In the genomic region with DNA sequence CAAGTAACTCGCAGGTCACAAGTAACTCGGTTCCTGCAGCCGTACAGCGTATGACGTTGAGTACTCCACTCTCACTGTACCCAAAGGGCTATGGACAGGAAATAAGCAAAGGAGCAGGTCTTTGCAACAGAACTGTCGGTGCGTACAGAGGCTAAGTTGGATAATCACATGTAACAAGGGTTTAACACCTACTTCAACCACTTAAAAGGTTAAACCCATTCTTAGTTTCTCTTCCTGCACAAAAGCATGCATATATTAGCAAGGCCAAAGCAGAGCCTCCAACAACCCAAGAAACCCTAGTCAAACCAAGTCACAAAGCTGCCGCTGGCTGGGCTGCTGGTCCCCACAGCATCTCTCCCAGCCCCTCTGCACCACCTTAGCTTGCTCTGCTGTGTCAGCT, we compare ENCODE assay signal across 13 mouse cellular contexts. TPM values are rescaled to one million over a fixed set of nuclear protein-coding genes. Genes with fewer than 3 reads are reported as not detected.
DNase-seq lines count a peak whose midpoint lies in the region; ATAC-seq and TF ChIP-seq lines count a peak whose summit lies in the region.
"Had no signal": no experiment of that assay in that cellular context is flagged by ENCODE, and none has a peak within 500 bp of the region (broad histone marks: within the 10 kb centered on the region; RNA-seq: fewer than 3 reads in every experiment).

No protein-coding gene starts in this region.

- H3K36me3 ChIP-seq in neural tube, embryonic 12.5 days, result peaks cover 26% of the 10 kb centered on the region
- peaks cover 25% of the 10 kb centered on the region for H3K36me3 ChIP-seq in embryonic facial prominence, embryonic 12.5 days
- H3K36me3 ChIP-seq in limb, embryonic 13.5 days, result peaks cover 28% of the 10 kb centered on the region
- H3K36me3 ChIP-seq in small intestine, adult 2 months (ENCODE audit: control insufficient read depth, insufficient read depth, low read length), result peaks cover 13% of the 10 kb centered on the region
- H3K36me3 ChIP-seq in intestine, embryonic 15.5 days, result no peaks in the 10 kb centered on the region

- 97% methylated on average over 8 of the region's 8 CpGs for WGBS in neural tube, embryonic 12.5 days
- 88% methylated on average over 8 of the region's 8 CpGs for WGBS in embryonic facial prominence, embryonic 12.5 days
- 87% methylated on average over 8 of the region's 8 CpGs for WGBS in limb, embryonic 13.5 days
- WGBS in small intestine, adult 2 months, result 84% methylated on average over 8 of the region's 8 CpGs
- WGBS in intestine, embryonic 15.5 days, result 90% methylated on average over 8 of the region's 8 CpGs

- H3K9ac ChIP-seq in neural tube, embryonic 12.5 days, result no peak overlapping the region
- H3K9ac ChIP-seq in embryonic facial prominence, embryonic 12.5 days, result no peak overlapping the region
- H3K9ac ChIP-seq in limb, embryonic 13.5 days, result no peak overlapping the region
- no peak overlapping the region for H3K9ac ChIP-seq in intestine, embryonic 15.5 days

- intact Hi-C loops in left cerebral cortex, postnatal 10 days (cut with DNase I), result no loop called here

- no peak for DNase-seq in neural tube, embryonic 10.5 days (ENCODE audit: extremely low spot score, low spot score)
- no peak for DNase-seq in left cerebral cortex, postnatal 10 days (ENCODE audit: extremely low spot score in 1 of 2, low spot score in 2 of 2)
- DNase-seq: adrenal gland, adult 2 months; cerebellum, adult 11 months; kidney, adult 8-10 months; layer of hippocampus, postnatal 36 days had no signal

- H3K9me3 ChIP-seq in neural tube, embryonic 12.5 days, result no peaks in the 10 kb centered on the region
- no peaks in the 10 kb centered on the region for H3K9me3 ChIP-seq in embryonic facial prominence, embryonic 12.5 days
- H3K9me3 ChIP-seq in limb, embryonic 13.5 days, result no peaks in the 10 kb centered on the region
- no peaks in the 10 kb centered on the region for H3K9me3 ChIP-seq in intestine, embryonic 15.5 days
- H3K9me3 ChIP-seq: heart, embryonic 13.5 days had no signal

- H3K4me1 ChIP-seq in neural tube, embryonic 12.5 days, result peaks cover 17% of the 10 kb centered on the region
- peaks cover 13% of the 10 kb centered on the region for H3K4me1 ChIP-seq in embryonic facial prominence, embryonic 12.5 days
- peaks cover 14% of the 10 kb centered on the region for H3K4me1 ChIP-seq in limb, embryonic 13.5 days
- peaks cover 8% of the 10 kb centered on the region for H3K4me1 ChIP-seq in small intestine, adult 2 months (ENCODE audit: control insufficient read depth, insufficient read depth, insufficient read length, low read length)
- peaks cover 4% of the 10 kb centered on the region; the same call in 1 of the 2 replicates for H3K4me1 ChIP-seq in intestine, embryonic 15.5 days (replicated peaks)

- no peak for TF ChIP-seq POLR2A in small intestine, adult 2 months (IDR thresholded peaks at IDR 0.05; ENCODE audit: low read depth, low read length)

- no peak overlapping the region for H3K27ac ChIP-seq in neural tube, embryonic 12.5 days
- no peak overlapping the region for H3K27ac ChIP-seq in embryonic facial prominence, embryonic 12.5 days
- H3K27ac ChIP-seq in limb, embryonic 13.5 days, result no peak overlapping the region
- H3K27ac ChIP-seq in small intestine, adult 2 months (ENCODE audit: insufficient read depth, low read depth, low read length), result peak overlapping the region; percentile 47
- H3K27ac ChIP-seq in intestine, embryonic 15.5 days, result no peak overlapping the region
- H3K27ac ChIP-seq: heart, embryonic 13.5 days had no signal

- peak overlapping the region; percentile 90 for H3K4me2 ChIP-seq in neural tube, embryonic 12.5 days (replicated peaks)
- H3K4me2 ChIP-seq in embryonic facial prominence, embryonic 12.5 days (replicated peaks), result peak overlapping the region; percentile 70
- H3K4me2 ChIP-seq in limb, embryonic 13.5 days (replicated peaks), result peak overlapping the region; percentile 90; the same call in 1 of the 2 replicates
- H3K4me2 ChIP-seq in intestine, embryonic 15.5 days (replicated peaks), result no peak overlapping the region

- no peak overlapping the region for H3K4me3 ChIP-seq in neural tube, embryonic 12.5 days
- H3K4me3 ChIP-seq in embryonic facial prominence, embryonic 12.5 days, result no peak overlapping the region
- peak overlapping the region; percentile 14 for H3K4me3 ChIP-seq in limb, embryonic 13.5 days
- peak overlapping the region; percentile 35 for H3K4me3 ChIP-seq in small intestine, adult 2 months (ENCODE audit: low read depth, low read length)
- H3K4me3 ChIP-seq in intestine, embryonic 15.5 days (replicated peaks), result no peak overlapping the region
- H3K4me3 ChIP-seq: megakaryocyte, embryonic 14.5 days had no signal

- no peak for TF ChIP-seq CTCF in small intestine, adult 2 months (IDR thresholded peaks at IDR 0.05; ENCODE audit: extremely low read depth, insufficient read length, insufficient replicate concordance, low read depth, low read length)

- ATAC-seq in neural tube, embryonic 12.5 days (ENCODE audit: low FRiP score, low read depth), result no peak
- no peak for ATAC-seq in embryonic facial prominence, embryonic 12.5 days (ENCODE audit: insufficient number of reproducible peaks, insufficient read depth, low FRiP score, low TSS enrichment)
- ATAC-seq in limb, embryonic 13.5 days (ENCODE audit: low FRiP score, low read depth), result no peak
- no peak for ATAC-seq in intestine, embryonic 15.5 days

- no peaks in the 10 kb centered on the region for H3K27me3 ChIP-seq in neural tube, embryonic 12.5 days (replicated peaks)
- H3K27me3 ChIP-seq in embryonic facial prominence, embryonic 12.5 days, result no peaks in the 10 kb centered on the region
- no peaks in the 10 kb centered on the region for H3K27me3 ChIP-seq in limb, embryonic 13.5 days
- no peaks in the 10 kb centered on the region for H3K27me3 ChIP-seq in small intestine, adult 2 months (ENCODE audit: control insufficient read depth, insufficient read depth, low read length)
- H3K27me3 ChIP-seq in intestine, embryonic 15.5 days (replicated peaks), result no peaks in the 10 kb centered on the region

RNA-seq across cellular contexts. Expression of gene Unc119b, which starts 2.3 kb away (rescaled TPM):
- 60.4 and 61.2 TPM in 2 replicates for polyA plus RNA-seq in neural tube, embryonic 12.5 days (2016; fragmentation: Nextera tagmentation; extraction: Ambion mirVana)
- polyA plus RNA-seq in embryonic facial prominence, embryonic 12.5 days (2016; fragmentation: Nextera tagmentation; extraction: Ambion mirVana), result 56.0 and 56.3 TPM in 2 replicates
- polyA plus RNA-seq in limb, embryonic 13.5 days (2015; fragmentation: Nextera tagmentation; extraction: Ambion mirVana), result 45.5 and 47.1 TPM in 2 replicates
- 16.9 and 26.5 TPM in 2 replicates for polyA plus RNA-seq in small intestine, adult 2 months (2012; rRNA removed)
- 25.7 and 26.6 TPM in 2 replicates for polyA plus RNA-seq in intestine, embryonic 15.5 days (2015; fragmentation: Nextera tagmentation; extraction: Ambion mirVana)
- total RNA-seq in left cerebral cortex, postnatal 10 days (2021), result 10 to 100 TPM; 22.5 to 27.2 TPM

RNA-seq across cellular contexts. Expression of gene Acads, which starts 13.3 kb away (rescaled TPM):
- polyA plus RNA-seq in neural tube, embryonic 12.5 days (2016; fragmentation: Nextera tagmentation; extraction: Ambion mirVana), result 45.1 and 47.9 TPM in 2 replicates
- polyA plus RNA-seq in embryonic facial prominence, embryonic 12.5 days (2016; fragmentation: Nextera tagmentation; extraction: Ambion mirVana), result 52.4 and 52.8 TPM in 2 replicates
- polyA plus RNA-seq in limb, embryonic 13.5 days (2015; fragmentation: Nextera tagmentation; extraction: Ambion mirVana), result 56.5 and 56.9 TPM in 2 replicates
- 63.3 and 95.9 TPM in 2 replicates for polyA plus RNA-seq in small intestine, adult 2 months (2012; rRNA removed)
- polyA plus RNA-seq in intestine, embryonic 15.5 days (2015; fragmentation: Nextera tagmentation; extraction: Ambion mirVana), result 119 and 122 TPM in 2 replicates
- total RNA-seq in left cerebral cortex, postnatal 10 days (2021), result 1 to 10 TPM; 4.9 to 5.8 TPM

RNA-seq across cellular contexts. Expression of gene Mlec, which starts 25.5 kb away (rescaled TPM):
- polyA plus RNA-seq in neural tube, embryonic 12.5 days (2016; fragmentation: Nextera tagmentation; extraction: Ambion mirVana), result 57.7 and 64.4 TPM in 2 replicates
- 82.1 and 86.6 TPM in 2 replicates for polyA plus RNA-seq in embryonic facial prominence, embryonic 12.5 days (2016; fragmentation: Nextera tagmentation; extraction: Ambion mirVana)
- polyA plus RNA-seq in limb, embryonic 13.5 days (2015; fragmentation: Nextera tagmentation; extraction: Ambion mirVana), result 66.1 and 78.1 TPM in 2 replicates
- polyA plus RNA-seq in small intestine, adult 2 months (2012; rRNA removed), result 56.0 and 78.3 TPM in 2 replicates
- 89.9 and 113 TPM in 2 replicates for polyA plus RNA-seq in intestine, embryonic 15.5 days (2015; fragmentation: Nextera tagmentation; extraction: Ambion mirVana)
- total RNA-seq in left cerebral cortex, postnatal 10 days (2021), result 10 to 100 TPM; 68.0 to 72.3 TPM

RNA-seq across cellular contexts. Expression of gene Gm10401, which starts 34.4 kb away (rescaled TPM):
- 27.1 and 32.7 TPM in 2 replicates for polyA plus RNA-seq in neural tube, embryonic 12.5 days (2016; fragmentation: Nextera tagmentation; extraction: Ambion mirVana)
- 31.3 and 34.4 TPM in 2 replicates for polyA plus RNA-seq in embryonic facial prominence, embryonic 12.5 days (2016; fragmentation: Nextera tagmentation; extraction: Ambion mirVana)
- 43.3 and 44.1 TPM in 2 replicates for polyA plus RNA-seq in limb, embryonic 13.5 days (2015; fragmentation: Nextera tagmentation; extraction: Ambion mirVana)
- not detected in 2 replicates for polyA plus RNA-seq in small intestine, adult 2 months (2012; rRNA removed)
- 24.9 and 30.2 TPM in 2 replicates for polyA plus RNA-seq in intestine, embryonic 15.5 days (2015; fragmentation: Nextera tagmentation; extraction: Ambion mirVana)
- not detected for total RNA-seq in left cerebral cortex, postnatal 10 days (2021)
- total RNA-seq: adrenal gland, adult 2 months; layer of hippocampus, postnatal 36 days had no signal
- polyA plus RNA-seq: adrenal gland, adult 2 months had no signal

Comparison
In these comparisons a context has a peak if more than half of its experiments do, and no peak if none do; other contexts are left out.
1. H3K4me3 ChIP-seq: peak in limb, embryonic 13.5 days (single experiment) and small intestine, adult 2 months (single experiment); none in neural tube, embryonic 12.5 days (single experiment), embryonic facial prominence, embryonic 12.5 days (single experiment) and intestine, embryonic 15.5 days (single experiment).